Mouse (Mus musculus): ENCODE measurements around the gene Defb21.

DNA sequence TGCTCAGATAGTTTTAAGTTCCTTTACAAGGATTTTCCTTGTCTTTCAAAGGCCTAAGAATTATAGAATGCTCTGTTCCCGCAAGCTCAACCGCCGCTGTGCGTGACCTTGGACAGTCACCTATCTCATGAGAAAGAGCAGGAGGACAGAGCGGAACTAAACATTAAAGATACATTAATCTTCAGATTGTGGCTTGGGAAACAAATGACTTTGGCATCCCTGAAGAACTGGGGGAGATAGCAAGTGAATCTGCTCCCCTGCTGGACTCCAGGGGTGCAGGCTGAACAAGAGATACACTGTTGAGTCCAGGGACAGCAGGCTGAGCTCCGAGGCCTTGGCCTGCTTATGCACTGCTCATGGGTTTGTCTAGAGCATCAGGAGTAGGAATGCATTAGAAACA is 27.5 kb downstream of the Defb21 start:
- TF ChIP-seq POLR2A (IDR thresholded peaks at IDR 0.05; ENCODE audit: borderline replicate concordance, extremely low read depth, insufficient read depth, insufficient read length, poor library complexity, severe bottlenecking) = no peak
- TF ChIP-seq CTCF (IDR thresholded peaks at IDR 0.05; ENCODE audit: borderline replicate concordance, extremely low read depth, insufficient read depth, insufficient read length) = no peak

Measured in brain, embryonic 14.5 days (tissue).